Mouse (Mus musculus): ENCODE results near the gene Armcx6.
"Not testable (repeated sequence)": the region's sequence is repeated elsewhere in the genome, so short reads cannot be mapped to it uniquely, and the experiment has no call there.

The Armcx6 gene

GRCm38 (mm10) chrX:134750764-134751592 is at the start of gene Armcx6:
Gene Armcx6 (minus strand): TSS chrX:134751417.
- peak; percentile 26 for DNase-seq (ENCODE audit: low read depth, low spot score)

GRCm38 (mm10) chrX:134787728-134788127 is 36.5 kb upstream of the Armcx6 start:
- DNase-seq (ENCODE audit: low read depth, low spot score) = no peak

GRCm38 (mm10) chrX:134763428-134764198 is 12.4 kb upstream of the Armcx6 start:
- DNase-seq (ENCODE audit: low read depth, low spot score) = not testable (repeated sequence)

GRCm38 (mm10) chrX:134757293-134757995 is 6.2 kb upstream of the Armcx6 start:
- no peak for DNase-seq (ENCODE audit: low read depth, low spot score)

- peak; percentile 26 for DNase-seq (ENCODE audit: low read depth, low spot score)
Observed at GRCm38 (mm10) chrX:134756434-134757292, 5.4 kb upstream of the Armcx6 start, which contains the start of gene Armcx3. Gene Armcx3 (plus strand): TSS chrX:134756595.

- DNase-seq (ENCODE audit: low read depth, low spot score) = no peak
Observed at GRCm38 (mm10) chrX:134752584-134752983, 1.4 kb upstream of the Armcx6 start.

GRCm38 (mm10) chrX:134751910-134752309 is 693 bp upstream of the Armcx6 start:
- DNase-seq (ENCODE audit: low read depth, low spot score) = no peak

GRCm38 (mm10) chrX:134746459-134746858 is 4.8 kb downstream of the Armcx6 start:
- DNase-seq (ENCODE audit: low read depth, low spot score) = no peak

GRCm38 (mm10) chrX:134741862-134742261 is 9.4 kb downstream of the Armcx6 start:
- no peak for DNase-seq (ENCODE audit: low read depth, low spot score)

- no peak for DNase-seq (ENCODE audit: low read depth, low spot score)
Observed at GRCm38 (mm10) chrX:134739160-134739559, 12.1 kb downstream of the Armcx6 start.

- no peak for DNase-seq (ENCODE audit: low read depth, low spot score)
Observed at GRCm38 (mm10) chrX:134737796-134738195, 13.4 kb downstream of the Armcx6 start.

GRCm38 (mm10) chrX:134729778-134730177 is 21.4 kb downstream of the Armcx6 start:
- DNase-seq (ENCODE audit: low read depth, low spot score) = no peak

GRCm38 (mm10) chrX:134723762-134724161 is 27.5 kb downstream of the Armcx6 start:
- not testable (repeated sequence) for DNase-seq (ENCODE audit: low read depth, low spot score)

- DNase-seq (ENCODE audit: low read depth, low spot score) = no peak
Observed at GRCm38 (mm10) chrX:134718524-134718923, 32.7 kb downstream of the Armcx6 start.

GRCm38 (mm10) chrX:134717752-134718308 is 33.4 kb downstream of the Armcx6 start, which contains the start of gene Armcx1:
Gene Armcx1 (plus strand): TSS chrX:134717963.
- DNase-seq (ENCODE audit: low read depth, low spot score) = no peak

GRCm38 (mm10) chrX:134716863-134717262 is 34.4 kb downstream of the Armcx6 start:
- DNase-seq (ENCODE audit: low read depth, low spot score) = no peak

All from c-Kit-negative CD71-positive TER-119-positive erythroid progenitor cells, embryonic 14.5 days (primary cell).